Mouse (Mus musculus) cerebellum, postnatal 25 days (tissue): ENCODE measurements at regions not wholly inside any gene's neighbourhood (a gene's known extent, or its start where the extent isn't known, plus 50 kb on each side); places are given as distances from the start of the nearest gene placed in this dataset.
"Not testable (repeated sequence)": the region's sequence is repeated elsewhere in the genome, so short reads cannot be mapped to it uniquely, and the experiment has no call there.

Source experiments
- DNase-seq, 2 experiments: peaks; one replicate each; pipeline ENCODE4 v3.0.0; 2021; ENCODE audit warnings: mixed read lengths in 2 of 2

DNA sequence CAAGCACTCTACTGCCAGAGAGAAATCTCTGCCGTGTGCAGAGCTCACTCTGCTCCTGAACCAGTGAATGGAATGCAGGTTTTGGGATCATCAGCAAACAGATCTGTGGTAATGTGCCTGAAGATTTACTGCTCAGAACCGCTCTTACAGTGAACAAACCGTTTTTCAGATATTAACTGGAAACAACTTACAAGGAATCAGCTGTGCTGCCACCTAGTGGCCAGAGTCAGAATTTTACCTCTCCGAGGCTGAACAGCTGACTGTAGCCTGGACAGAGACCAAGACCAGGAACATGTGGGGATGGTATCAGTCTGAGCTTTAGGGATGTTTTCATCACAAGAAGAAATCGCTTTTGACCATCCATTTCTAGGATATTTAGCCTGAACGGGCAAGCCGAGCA, 65.3 kb downstream of the Gm15023 start:
- peak; percentile 18 to 58 for DNase-seq

DNA sequence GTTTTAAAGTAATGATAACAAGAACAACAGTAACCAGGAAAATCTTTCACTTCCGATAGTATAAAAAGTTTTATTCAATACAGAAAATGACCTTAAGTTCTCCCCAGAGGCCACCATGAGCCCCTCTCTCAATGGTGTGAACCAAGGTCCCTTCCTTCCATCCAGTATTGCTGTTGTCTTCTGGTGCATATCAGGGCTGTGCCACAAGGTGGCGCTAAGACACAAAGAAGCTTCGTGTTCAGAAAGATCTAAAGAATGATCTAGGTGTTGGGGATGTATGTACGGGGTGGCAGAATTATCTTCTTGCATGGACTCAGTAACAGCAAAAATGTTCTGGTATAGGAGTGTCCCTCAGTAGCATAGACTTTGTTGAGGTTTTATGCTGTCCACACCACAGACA, 66.6 kb downstream of the Gm15023 start:
- DNase-seq = peak; percentile 13 to 55

DNA sequence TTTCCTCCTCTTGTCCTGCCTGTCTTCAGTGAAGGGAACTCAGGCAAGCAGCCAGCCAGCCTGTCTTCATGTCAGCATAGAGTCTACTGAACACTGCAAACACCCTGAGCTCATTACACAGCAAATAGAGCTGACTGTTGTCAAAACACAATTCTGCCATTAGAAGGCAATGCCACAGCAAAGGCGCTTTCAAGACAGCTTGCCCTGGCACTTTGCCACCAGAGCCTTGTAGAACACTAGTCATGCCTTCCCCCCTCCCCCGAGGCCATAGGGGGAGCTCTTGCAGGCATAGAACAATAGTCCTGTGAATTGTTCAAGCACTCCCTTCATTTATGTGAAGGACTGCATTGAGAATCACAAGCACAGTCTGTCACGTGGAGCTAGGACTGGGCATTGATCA, 75.8 kb downstream of the Gm15023 start:
- peak in 1 of 2 experiments; percentile 15 for DNase-seq

DNA sequence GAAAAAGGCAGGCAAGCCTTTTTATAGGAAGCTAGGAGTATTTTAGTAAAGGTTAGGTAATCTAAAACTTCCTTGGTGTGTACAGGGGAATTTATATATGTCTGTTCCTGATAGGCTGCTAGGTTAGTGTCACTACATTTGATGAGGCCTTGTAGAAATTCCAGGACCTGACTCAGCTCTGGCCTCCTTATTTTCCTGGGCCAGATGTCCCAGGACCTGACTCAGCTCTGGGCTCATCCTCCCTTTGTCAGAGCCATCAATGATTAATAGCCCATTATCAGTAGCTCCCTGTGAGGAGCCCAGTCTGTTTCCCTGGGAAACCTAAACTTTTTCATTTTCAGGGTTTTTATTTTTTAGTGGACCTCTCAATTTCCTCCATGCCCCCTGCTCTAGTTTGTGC, 79.3 kb downstream of the Gm15023 start:
- no peak for DNase-seq

DNA sequence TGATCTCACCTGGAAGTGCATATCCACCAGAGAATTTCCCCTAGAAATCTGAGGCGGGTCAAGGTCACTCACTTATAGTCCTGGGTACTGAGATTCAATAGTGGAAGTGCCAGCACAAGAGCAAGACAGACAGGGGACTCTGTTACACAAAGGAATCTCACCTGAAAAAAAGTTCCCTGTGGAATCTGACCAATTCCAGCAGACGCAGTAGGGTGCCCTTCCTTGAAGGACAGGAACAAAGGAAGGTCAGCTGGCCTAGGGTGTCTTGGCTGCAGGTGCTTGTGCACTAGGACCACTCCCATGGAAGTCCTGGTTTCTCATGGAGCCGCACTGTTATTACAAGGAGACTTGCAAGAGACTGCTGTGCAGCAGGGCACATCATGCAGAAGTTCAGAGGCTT, 81.2 kb downstream of the Gm15023 start:
- DNase-seq = no peak

DNA sequence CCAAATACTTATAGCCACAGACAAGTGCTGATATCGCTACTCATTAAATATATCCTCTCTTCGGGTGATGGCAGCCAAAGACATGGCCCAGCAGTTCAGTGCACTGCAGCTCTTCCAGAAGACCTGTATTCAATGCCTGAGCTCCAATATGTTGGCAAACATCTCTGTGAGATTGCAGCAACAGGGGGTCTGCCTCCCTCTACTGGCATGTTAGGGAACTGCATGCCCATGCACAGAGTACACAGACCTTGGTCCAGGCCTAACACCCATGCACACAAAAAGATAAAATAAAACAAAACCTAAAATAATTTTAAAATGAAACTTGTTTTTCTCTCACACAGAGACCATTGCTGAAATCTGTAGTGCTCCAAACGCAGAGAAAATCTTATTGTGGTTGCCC, 82.1 kb upstream of the Zmat1 start:
- DNase-seq = peak; percentile 52 to 61

DNA sequence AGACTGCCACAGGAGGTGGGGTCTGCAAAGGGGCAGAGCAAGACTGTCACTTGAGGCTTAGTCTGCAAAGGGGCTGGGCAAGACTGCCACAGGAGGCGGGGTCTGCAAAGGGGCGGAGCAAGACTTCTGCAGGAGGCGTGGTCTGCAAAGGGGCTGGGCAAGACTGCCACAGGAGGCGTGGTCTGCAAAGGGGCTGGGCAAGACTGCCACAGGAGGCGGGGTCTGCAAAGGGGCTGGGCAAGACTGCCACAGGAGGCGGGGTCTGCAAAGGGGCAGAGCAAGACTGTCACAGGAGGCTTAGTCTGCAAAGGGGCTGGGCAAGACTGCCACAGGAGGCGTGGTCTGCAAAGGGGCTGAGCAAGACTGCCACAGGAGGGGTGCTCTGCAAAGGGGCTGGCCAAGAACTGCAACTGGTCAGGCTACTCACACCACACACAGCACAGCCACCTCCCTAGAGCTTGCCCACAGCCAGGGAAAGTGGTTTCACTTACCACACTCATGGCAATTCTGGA, 78.1 kb upstream of the Zmat1 start:
- DNase-seq = not testable (repeated sequence)

DNA sequence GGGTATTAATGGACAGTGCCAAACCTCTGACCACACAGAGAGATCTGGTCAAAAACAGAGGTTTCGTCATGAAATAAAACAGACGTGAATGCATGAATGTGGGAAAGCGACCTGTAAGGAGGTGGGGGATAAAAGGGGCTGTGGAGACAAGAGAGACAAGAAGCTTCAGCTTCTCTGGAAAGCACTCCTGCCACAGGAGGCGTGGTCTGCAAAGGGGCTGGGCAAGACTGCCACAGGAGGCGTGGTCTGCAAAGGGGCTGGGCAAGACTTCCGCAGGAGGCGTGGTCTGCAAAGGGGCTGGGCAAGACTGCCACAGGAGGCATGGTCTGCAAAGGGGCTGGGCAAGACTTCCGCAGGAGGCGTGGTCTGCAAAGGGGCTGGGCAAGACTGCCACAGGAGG, 77.6 kb upstream of the Zmat1 start:
- DNase-seq = not testable (repeated sequence)

DNA sequence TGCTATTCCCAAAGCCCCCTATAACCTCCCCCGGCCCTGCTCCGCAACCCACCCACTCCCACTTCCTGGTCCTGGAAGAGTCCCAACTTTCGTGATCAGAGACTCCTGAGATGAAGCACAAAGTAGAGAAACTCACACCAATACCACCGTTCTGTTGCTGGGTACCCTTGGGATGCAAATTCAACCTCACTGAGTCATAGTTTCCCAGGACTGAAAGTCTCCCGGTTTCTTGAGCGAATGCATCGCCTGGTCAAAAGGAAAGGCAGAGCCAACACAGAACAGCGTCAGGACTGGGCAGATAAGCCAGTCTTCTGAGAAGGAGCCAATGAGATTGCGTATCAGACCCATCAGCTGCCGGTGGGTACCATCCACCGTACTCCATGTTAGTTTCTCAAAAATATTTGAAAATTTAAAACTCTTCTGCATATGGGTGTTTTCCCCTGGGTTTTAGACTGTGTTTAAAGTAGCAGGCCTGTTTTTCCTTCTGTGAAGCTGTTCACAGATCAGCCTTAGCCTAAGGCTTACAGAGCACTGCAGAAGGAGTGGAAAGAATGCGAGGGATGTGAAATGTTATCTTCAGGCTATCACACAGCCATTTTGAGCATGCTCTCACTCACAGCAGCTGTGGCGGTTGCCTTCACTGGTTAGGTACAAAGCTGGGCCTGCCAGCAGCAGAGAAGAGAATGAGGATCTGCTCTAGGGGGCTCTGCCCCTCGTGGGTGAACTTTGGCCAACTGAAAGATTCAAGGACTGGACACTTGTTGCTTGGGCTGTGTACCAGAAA, 77.0 kb upstream of the Zmat1 start:
- DNase-seq = not testable (repeated sequence)

DNA sequence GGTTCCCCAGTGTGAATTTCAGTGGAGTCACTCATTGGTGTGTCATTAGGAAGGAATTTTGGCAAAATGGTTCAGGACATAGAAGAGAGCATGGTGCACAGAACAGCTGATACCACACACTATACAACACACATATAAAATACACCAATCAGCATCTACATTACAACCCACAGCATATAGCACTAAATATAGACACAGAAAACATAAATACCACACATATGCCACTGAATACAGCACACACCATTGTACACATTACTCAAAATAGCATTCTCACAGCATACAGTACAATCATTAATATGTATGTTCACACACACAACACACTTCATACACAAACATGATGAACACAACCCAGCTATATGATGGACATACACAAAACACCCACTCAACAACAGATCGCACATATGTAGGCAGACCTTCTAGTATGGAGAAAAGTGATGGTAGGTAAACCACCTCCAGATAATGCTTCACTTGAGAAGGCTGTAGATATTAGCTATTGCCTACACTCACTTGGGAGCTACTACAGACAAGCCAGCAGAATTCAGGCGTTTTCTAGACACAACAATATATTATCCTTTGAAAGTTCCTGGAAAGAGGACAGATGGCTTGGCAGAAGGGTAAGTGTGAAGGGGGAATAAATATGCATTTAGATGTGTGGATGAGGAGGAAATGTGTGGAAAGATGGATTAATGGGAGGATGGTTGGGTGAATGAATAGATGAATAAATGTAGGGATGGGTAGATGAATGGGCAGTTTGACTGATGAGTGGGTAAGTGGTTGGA, 71.6 kb upstream of the Zmat1 start:
- no peak for DNase-seq

DNA sequence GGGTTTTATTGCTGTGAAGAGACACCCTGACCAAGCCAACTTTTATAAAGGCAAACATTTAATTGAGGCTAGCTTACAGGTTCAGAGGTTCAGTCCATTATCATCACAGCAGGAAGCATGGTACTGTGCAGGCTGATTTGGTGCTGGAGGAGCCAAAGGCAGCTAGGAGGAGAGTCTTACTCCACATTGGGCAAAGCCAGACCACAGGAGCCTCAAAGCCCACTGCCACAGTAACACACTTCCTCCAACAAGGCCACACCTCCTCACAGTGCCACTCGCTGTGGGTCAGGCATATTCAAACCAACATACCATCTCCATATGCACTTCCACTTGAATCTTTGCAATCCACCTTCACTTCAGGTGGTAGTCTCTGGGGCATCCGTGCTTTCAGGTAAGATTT, 70.4 kb upstream of the Zmat1 start:
- no peak for DNase-seq

DNA sequence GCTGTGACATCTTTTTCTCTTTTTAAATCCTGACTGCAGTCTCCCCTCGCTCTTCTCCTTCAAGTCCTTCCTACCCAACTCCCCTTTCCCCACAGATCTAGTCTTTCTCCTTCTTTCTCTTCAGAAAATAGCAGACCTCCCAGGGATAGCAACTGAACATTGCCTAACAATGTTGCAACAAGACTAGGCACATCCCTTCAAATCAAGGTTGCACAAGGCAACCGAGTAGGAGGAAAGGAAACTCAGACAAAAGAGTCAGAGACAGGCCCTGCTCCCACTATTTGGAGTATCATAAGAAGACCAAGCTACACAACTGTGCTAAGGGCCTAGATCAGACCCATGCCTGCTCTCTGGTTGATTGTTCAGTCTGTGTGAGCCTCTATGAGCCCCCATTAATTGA, 66.9 kb upstream of the Zmat1 start:
- DNase-seq = no peak

DNA sequence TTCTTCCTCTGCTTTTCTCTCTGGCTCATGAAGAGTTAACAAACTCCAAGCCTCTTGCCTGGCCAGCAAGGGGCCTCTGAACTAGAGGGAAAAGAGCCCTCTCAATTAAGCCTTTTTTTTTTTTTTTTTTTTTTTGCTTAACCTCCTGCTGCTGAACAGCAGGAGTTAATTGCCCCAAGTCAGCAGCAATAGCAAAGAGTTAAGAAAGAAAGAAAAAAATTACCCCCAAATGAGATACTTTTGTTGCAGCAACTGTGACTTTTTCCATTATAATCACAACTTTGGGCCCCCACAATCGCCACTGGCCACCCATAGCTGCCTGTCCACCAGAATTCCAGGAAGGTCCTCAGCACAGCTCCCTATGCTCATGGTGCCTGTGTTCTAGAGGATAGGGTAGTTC, 60.4 kb upstream of the Zmat1 start:
- DNase-seq = no peak

DNA sequence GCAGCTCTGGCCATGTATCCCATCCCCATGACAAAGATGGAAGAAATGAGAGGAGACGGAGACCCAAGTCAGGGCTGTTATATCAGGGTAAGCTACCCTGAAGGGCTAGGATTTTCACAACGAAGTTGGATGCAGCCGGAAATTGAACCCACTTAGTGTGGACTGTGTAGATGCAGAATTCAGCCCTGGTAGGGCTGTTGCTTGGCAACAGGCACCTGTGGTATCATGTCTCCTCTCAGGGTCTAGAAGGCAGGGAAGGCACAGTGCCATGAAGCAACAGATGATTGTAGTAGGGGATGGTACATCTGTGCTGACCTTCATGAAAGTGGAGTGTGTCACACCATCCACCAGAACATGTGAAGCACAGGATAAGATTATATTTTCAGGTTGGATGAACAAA, 51.2 kb upstream of the Zmat1 start:
- no peak for DNase-seq

DNA sequence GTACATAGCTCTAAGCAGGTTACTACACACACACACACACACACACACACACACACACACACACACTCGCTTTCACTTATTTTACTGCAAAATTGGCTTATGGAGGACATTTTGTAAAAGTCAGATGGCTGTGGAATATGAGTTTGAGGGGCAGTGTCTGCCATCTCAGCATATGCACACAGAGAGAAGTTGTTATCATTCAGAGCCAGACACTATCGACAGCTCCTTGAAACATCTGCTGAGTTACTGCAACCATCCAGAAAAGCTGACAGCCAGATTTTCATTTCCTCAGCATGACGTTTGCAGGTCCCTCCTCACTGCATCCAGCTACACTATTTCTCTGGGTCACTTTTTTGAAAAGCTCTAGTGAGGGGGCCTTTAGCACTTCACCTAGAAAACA, 49.9 kb upstream of the Zmat1 start:
- no peak for DNase-seq
